8 mouse cellular contexts compared by ENCODE assay signal in the genomic region with DNA sequence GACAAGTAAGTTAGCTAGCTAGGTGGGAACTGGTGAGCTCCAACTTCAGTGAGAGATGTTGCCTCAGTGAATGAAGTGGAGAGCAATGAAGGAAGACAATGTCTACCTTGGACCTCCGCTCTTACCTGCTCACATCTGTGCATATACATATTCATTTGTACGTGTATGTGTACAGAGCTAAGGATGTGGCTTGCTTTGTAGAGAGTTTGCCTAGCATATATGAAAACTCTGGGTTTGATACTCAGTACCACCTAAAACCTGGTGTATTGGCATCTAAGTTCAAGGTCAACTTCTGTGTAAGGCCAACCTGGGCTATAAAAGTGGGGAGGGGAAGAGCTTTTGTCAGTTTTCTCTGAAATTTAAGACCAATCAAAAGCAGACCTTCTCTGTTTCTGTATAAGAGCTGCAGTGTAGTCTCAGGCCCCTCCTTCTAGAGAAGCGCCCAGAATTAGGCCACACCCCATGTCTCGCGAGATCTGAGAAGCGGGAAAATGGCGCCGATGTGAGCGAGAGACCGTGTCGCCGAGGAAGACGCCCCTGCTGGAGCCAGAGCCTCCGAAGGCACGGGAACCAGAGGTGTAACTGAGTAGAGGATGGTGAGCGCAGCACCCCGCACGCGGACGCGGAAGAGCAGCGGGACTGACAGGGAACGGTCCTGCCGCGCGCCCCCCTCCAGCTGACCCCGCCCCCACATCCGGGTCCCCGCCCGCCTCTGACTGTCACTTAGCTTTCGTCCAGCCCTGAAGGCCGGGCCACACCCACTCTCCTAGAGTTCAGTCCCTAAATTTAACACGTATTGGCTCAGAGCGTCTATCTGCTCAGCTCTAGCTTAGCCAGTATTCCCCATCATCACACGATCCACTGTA. TPM values are rescaled to one million over a fixed set of nuclear protein-coding genes. Genes with fewer than 3 reads are reported as not detected.
A peak's percentile ranks its signal among the peaks of the same experiment; 100 is the strongest.
DNase-seq lines count a peak whose midpoint lies in the region; ATAC-seq lines count a peak whose summit lies in the region.

A gene (plus strand): TSS at position 470 of the 866 bp plus-strand sequence.

- H3K4me2 ChIP-seq in hindbrain, embryonic 12.5 days (replicated peaks) = peak within 1 kb of the TSS; percentile 77

- H3K36me3 ChIP-seq in hindbrain, embryonic 12.5 days = peaks cover 29% of the 10 kb centered on the region

- H3K27ac ChIP-seq in hindbrain, embryonic 12.5 days = peak within 1 kb of the TSS; percentile 98

- DNase-seq in Muller cell, postnatal 12 days (ENCODE audit: inconsistent ontology term) = peak; percentile 92
- DNase-seq in cerebellum, adult 9-11 months = peak; percentile 92
- peak; percentile 82 to 88 for DNase-seq in frontal cortex, postnatal 10 days (ENCODE audit: low spot score in 2 of 2)
- DNase-seq in layer of hippocampus, postnatal 14 days (ENCODE audit: low spot score in 2 of 2) = peak; percentile 92 to 93
- peak; percentile 95 for DNase-seq in lung, postnatal 14 days
- peak; percentile 87 for DNase-seq in retina, adult 2 months (ENCODE audit: low read depth, low spot score)
- peak; percentile 90 for DNase-seq in thymus, postnatal 36 days

- H3K27me3 ChIP-seq in hindbrain, embryonic 12.5 days = no peaks in the 10 kb centered on the region

- peaks cover 14% of the 10 kb centered on the region for H3K4me1 ChIP-seq in hindbrain, embryonic 12.5 days

- WGBS in hindbrain, embryonic 12.5 days = 5% methylated on average over 35 of the region's 35 CpGs

- ATAC-seq in hindbrain, embryonic 12.5 days (ENCODE audit: low FRiP score) = peak; percentile 95

- peak within 1 kb of the TSS; percentile 83 for H3K9ac ChIP-seq in hindbrain, embryonic 12.5 days

- H3K9me3 ChIP-seq in hindbrain, embryonic 12.5 days (replicated peaks) = no peaks in the 10 kb centered on the region

- H3K4me3 ChIP-seq in hindbrain, embryonic 12.5 days = peak within 1 kb of the TSS; percentile 74

RNA-seq across cellular contexts. Expression of the gene that starts here (rescaled TPM):
- polyA plus RNA-seq in hindbrain, embryonic 12.5 days (2016; fragmentation: Nextera tagmentation; extraction: Ambion mirVana) = 47.6 and 48.1 TPM in 2 replicates
- 10 to 100 TPM; 40.6 to 45.0 TPM for total RNA-seq in layer of hippocampus, postnatal 14 days (2021)

Comparison
In these comparisons a context has a peak if more than half of its experiments do, and no peak if none do; other contexts are left out.
1. Peak in every context shown above with its lines: DNase-seq, ATAC-seq, H3K4me3 ChIP-seq and H3K27ac ChIP-seq.